Mouse (Mus musculus): ENCODE measurements at regions not wholly inside any gene's neighbourhood (a gene's known extent, or its start where the extent isn't known, plus 50 kb on each side); places are given as distances from the start of the nearest gene placed in this dataset.

DNA sequence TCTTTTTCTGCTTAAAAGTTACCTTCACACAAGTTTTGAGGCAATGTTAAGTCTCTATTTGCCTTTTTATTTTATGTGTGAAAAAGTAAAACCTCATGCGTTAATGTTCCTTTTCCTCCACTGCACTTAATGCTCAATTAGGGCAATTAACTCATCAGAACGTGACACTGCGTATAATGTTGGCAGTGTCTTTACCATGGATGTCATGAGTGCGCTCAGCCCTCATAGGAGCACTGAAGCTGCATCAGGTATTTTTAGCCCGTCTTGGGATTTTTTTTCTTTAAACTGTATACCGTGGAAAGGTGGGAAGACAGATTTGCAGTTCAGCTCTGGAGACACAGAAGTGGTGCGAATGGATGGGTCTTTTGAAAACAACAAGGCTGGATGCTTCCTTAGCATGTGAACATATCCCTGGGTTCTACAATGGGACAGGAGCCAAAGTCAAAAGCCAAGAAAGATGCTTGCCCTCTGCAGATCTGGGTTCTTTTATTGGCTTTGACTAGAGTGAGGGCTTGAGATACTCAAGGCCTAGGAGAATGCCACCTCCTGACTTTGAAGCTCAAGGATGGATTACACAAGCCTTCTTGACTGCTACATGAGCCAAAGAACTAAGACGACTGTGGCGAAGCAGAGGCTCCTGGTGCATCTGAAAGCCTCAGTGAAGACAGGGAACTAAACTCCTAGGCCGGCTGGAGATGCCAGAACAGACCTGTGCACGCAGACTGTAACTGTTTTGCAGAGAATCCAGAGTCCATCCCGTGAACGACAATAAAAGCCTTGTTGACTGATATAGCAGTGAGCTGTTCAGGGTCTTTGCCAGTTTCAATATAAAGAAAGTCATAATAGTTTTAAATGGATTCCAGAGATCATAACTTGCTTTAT lies 262.9 kb upstream of the Emcn start:
- Histone ChIP-seq H3K9ac (replicated peaks; ENCODE audit: low read depth, low read length) (no peak overlapping the region), H3K4me3 (ENCODE audit: low read depth, low read length) (no peak overlapping the region), H3K9me3 (replicated peaks; ENCODE audit: control insufficient read depth, low read length) (no peaks in the 10 kb centered on the region), H3K4me1 (ENCODE audit: control insufficient read depth, insufficient read depth) (no peaks in the 10 kb centered on the region), H3K4me2 (ENCODE audit: low read depth, low read length) (no peak overlapping the region), H3K27me3 (ENCODE audit: control insufficient read depth, insufficient read depth, low read length) (no peaks in the 10 kb centered on the region), H3K27ac (ENCODE audit: low read depth) (no peak overlapping the region), H3K36me3 (replicated peaks; ENCODE audit: control insufficient read depth, insufficient read depth, low read length) (no peaks in the 10 kb centered on the region)
- no peak for ATAC-seq (ENCODE audit: insufficient read depth, low read depth)
- no peak for DNase-seq (ENCODE audit: low spot score)
- WGBS = 83% methylated on average over 13 of the region's 13 CpGs
- TF ChIP-seq EP300 (IDR thresholded peaks at IDR 0.05; ENCODE audit: low read depth) (no peak), CTCF (IDR thresholded peaks at IDR 0.05; ENCODE audit: low read depth) (no peak)

DNA sequence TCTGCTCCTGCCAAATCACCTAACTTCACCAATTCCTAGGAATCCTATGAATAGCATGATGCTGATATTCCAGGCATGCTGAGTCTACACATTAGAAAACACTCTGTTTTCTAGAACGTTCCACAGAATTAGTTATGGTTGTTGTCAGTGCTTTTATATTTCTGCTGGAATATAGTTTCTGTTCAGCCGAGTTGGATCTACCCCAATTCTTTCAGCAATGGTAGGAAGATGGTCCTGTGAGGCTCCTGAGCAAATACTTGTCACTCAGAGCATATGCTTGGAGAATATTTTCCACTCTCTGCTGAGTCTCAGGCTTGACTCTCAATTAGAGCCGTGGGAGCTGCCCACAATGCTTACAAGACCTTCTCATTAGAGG lies 262.3 kb upstream of the Emcn start:
- no peaks in the 10 kb centered on the region for H3K36me3 ChIP-seq (replicated peaks; ENCODE audit: control insufficient read depth, insufficient read depth, low read length)
- no peaks in the 10 kb centered on the region for H3K4me1 ChIP-seq (ENCODE audit: control insufficient read depth, insufficient read depth)
- ATAC-seq (ENCODE audit: insufficient read depth, low read depth) = no peak
- H3K9ac ChIP-seq (replicated peaks; ENCODE audit: low read depth, low read length) = no peak overlapping the region
- H3K4me3 ChIP-seq (ENCODE audit: low read depth, low read length) = no peak overlapping the region
- no peaks in the 10 kb centered on the region for H3K27me3 ChIP-seq (ENCODE audit: control insufficient read depth, insufficient read depth, low read length)
- no peaks in the 10 kb centered on the region for H3K9me3 ChIP-seq (replicated peaks; ENCODE audit: control insufficient read depth, low read length)
- H3K27ac ChIP-seq (ENCODE audit: low read depth) = no peak overlapping the region
- no peak for DNase-seq (ENCODE audit: low spot score)
- WGBS = 69% methylated on average over 3 of the region's 3 CpGs
- no peak overlapping the region for H3K4me2 ChIP-seq (ENCODE audit: low read depth, low read length)
- TF ChIP-seq CTCF (IDR thresholded peaks at IDR 0.05; ENCODE audit: low read depth) = no peak
- TF ChIP-seq EP300 (IDR thresholded peaks at IDR 0.05; ENCODE audit: low read depth) = no peak

DNA sequence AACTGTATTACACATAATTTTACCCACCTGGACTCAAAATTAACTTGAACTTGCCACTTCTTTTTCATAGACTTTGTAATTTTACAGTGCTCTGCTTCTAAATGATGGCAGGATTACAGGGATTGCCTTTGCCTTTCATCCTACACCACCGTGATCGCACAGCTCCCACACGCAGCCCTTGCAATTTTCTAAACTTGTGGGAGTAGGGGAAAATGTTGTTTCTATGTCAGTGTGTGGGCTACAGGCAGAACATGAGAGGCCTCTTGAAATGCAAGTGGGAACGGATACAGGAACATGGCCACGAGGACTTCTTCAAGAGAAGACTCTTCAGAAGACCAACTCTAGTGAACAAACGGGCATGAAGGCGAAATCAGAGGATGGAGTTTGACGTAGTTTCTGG lies 254.0 kb upstream of the Emcn start:
- Histone ChIP-seq H3K9ac (replicated peaks; ENCODE audit: low read depth, low read length) (no peak overlapping the region), H3K27me3 (ENCODE audit: control insufficient read depth, insufficient read depth, low read length) (no peaks in the 10 kb centered on the region), H3K9me3 (replicated peaks; ENCODE audit: control insufficient read depth, low read length) (no peaks in the 10 kb centered on the region), H3K4me2 (ENCODE audit: low read depth, low read length) (no peak overlapping the region), H3K36me3 (replicated peaks; ENCODE audit: control insufficient read depth, insufficient read depth, low read length) (no peaks in the 10 kb centered on the region), H3K27ac (ENCODE audit: low read depth) (no peak overlapping the region), H3K4me1 (ENCODE audit: control insufficient read depth, insufficient read depth) (no peaks in the 10 kb centered on the region), H3K4me3 (ENCODE audit: low read depth, low read length) (no peak overlapping the region)
- TF ChIP-seq CTCF (IDR thresholded peaks at IDR 0.05; ENCODE audit: low read depth) (no peak), EP300 (IDR thresholded peaks at IDR 0.05; ENCODE audit: low read depth) (no peak)
- ATAC-seq (ENCODE audit: insufficient read depth, low read depth) (no peak), DNase-seq (ENCODE audit: low spot score) (no peak)
- WGBS = 83% methylated on average over 8 of the region's 8 CpGs

DNA sequence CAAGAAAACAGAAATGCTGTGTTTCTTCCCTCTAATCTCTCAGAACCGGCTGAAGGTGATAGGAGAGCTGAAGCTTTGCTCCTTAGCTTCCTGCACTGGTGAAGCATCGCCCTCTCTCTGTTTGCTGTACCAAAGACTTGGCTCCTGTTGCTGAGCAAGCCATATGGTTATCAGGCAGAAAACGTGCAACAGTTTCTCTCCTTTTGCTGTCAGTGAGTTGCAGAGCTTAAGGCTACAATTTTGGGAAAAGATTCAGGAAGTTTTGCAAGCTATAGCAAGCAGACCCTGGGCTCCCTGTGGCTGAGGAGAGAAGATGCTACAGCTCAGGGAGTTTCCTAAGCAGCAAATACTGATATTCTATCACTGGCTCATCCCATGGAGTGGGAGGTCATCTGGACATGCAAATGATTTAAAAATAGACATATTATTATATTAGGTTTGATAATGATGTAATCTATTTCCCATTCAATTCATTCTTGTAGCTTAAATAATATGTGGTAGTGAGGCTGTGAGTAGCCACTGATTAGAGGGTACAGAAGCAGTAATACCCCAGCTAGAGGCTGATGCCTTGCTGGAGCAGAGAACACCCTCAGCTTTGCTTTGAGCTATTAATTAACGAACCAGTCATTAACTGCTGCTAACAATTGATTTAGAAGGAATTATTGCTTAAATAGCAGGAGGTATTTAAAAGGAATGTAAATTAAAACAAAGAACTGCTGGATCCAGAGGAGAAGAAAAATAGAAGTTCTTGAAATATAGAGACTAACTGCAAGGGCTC lies 240.1 kb upstream of the Emcn start:
- 38% methylated on average over 4 of the region's 4 CpGs for WGBS

DNA sequence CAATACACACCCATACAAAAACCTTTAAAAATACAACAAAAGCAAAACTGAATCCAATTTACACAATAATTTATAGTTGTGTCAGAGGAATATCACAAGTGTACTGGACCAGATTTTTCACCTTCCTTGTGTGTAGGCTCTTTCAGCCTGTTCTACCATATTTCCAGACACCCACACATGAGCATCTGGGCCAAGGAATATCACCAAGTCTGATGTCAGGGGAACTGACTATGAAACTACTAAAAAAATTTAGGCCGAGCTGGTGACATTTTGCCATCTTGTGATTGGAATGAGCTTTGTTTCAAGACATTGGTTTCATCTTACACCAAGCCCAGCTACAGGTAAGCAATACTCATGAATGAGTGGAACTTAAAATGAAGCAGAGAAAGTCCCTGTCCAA lies 234.9 kb upstream of the Emcn start:
- H3K27me3 ChIP-seq (ENCODE audit: control insufficient read depth, insufficient read depth, low read length) = no peaks in the 10 kb centered on the region
- DNase-seq (ENCODE audit: low spot score) (no peak), ATAC-seq (ENCODE audit: insufficient read depth, low read depth) (no peak)
- no peak overlapping the region for H3K4me2 ChIP-seq (ENCODE audit: low read depth, low read length)
- H3K9me3 ChIP-seq (replicated peaks; ENCODE audit: control insufficient read depth, low read length) = no peaks in the 10 kb centered on the region
- H3K4me3 ChIP-seq (ENCODE audit: low read depth, low read length) = no peak overlapping the region
- no peaks in the 10 kb centered on the region for H3K4me1 ChIP-seq (ENCODE audit: control insufficient read depth, insufficient read depth)
- WGBS = 91% methylated on average over 1 of the region's 1 CpGs
- no peak overlapping the region for H3K27ac ChIP-seq (ENCODE audit: low read depth)
- no peak for TF ChIP-seq EP300 (IDR thresholded peaks at IDR 0.05; ENCODE audit: low read depth)
- no peak for TF ChIP-seq CTCF (IDR thresholded peaks at IDR 0.05; ENCODE audit: low read depth)
- H3K9ac ChIP-seq (replicated peaks; ENCODE audit: low read depth, low read length) = no peak overlapping the region
- H3K36me3 ChIP-seq (replicated peaks; ENCODE audit: control insufficient read depth, insufficient read depth, low read length) = no peaks in the 10 kb centered on the region

More for the DNA sequence above, 240.1 kb upstream of the Emcn start:
- no peak for ATAC-seq (ENCODE audit: insufficient read depth, low read depth)
- Histone ChIP-seq H3K4me1 (ENCODE audit: control insufficient read depth, insufficient read depth) (no peaks in the 10 kb centered on the region), H3K4me3 (ENCODE audit: low read depth, low read length) (no peak overlapping the region), H3K27me3 (ENCODE audit: control insufficient read depth, insufficient read depth, low read length) (no peaks in the 10 kb centered on the region), H3K4me2 (ENCODE audit: low read depth, low read length) (no peak overlapping the region), H3K27ac (ENCODE audit: low read depth) (no peak overlapping the region), H3K36me3 (replicated peaks; ENCODE audit: control insufficient read depth, insufficient read depth, low read length) (no peaks in the 10 kb centered on the region), H3K9me3 (replicated peaks; ENCODE audit: control insufficient read depth, low read length) (no peaks in the 10 kb centered on the region), H3K9ac (replicated peaks; ENCODE audit: low read depth, low read length) (no peak overlapping the region)
- no peak for DNase-seq (ENCODE audit: low spot score)
- TF ChIP-seq EP300 (IDR thresholded peaks at IDR 0.05; ENCODE audit: low read depth) = no peak
- TF ChIP-seq CTCF (IDR thresholded peaks at IDR 0.05; ENCODE audit: low read depth) = no peak
